Mouse (Mus musculus): ENCODE measurements around the gene A630089N07Rik.

- TF ChIP-seq CTCF (conservative IDR thresholded peaks at IDR 0.05; ENCODE audit: low read length) (no peak), NANOG (IDR thresholded peaks at IDR 0.05; ENCODE audit: borderline replicate concordance, low read length) (no peak)
These were observed 60.2 kb downstream of the A630089N07Rik start for GRCm38 (mm10) chr16:98022081-98022480.

Measured in E14TG2a.4 (cell line).